Mouse (Mus musculus) CD4-positive, CD25-positive, alpha-beta regulatory T cell, adult 2 months (primary cell): ENCODE measurements around the gene Gins2.

ENCODE experiments used
- DNase-seq: peaks from one replicate; pipeline ENCODE4 v3.0.0-alpha.2; 2012; ENCODE audit warnings: low read depth, low spot score

Gene Gins2

DNA sequence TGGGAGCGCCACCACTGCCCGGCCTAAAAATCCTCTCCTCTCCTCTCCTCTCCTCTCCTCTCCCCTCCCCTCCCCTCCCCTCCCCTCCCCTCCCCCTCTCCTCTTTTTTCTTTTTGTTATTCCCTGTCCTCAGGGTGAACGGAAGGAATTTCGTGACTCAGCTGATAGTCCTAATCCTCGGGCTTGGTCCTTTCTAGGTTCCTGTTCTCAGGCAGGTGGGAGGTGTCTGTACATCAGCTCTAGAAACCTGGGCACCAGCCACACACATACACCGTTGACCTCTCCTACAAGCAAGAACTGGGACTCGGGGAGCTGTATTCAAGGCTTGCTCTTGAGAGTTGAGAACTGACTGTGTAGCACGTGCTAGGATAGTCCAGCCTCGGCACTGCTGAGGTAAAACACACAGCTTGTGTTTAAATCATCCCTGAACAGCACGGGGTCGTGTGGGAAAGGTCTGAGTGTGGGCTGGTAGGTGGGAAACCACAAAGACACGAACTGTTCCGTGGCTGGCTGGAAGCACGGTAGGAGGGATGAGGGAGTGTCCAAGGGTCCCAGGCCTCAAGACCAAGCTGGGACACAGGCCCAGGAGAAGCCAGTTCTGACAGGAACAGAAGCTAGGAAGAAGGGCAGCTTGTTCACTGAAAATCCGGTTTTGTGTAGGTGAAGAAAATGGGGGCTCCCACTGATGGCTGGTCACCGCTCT, 58.0 kb downstream of the Gins2 start:
- no peak for DNase-seq

DNA sequence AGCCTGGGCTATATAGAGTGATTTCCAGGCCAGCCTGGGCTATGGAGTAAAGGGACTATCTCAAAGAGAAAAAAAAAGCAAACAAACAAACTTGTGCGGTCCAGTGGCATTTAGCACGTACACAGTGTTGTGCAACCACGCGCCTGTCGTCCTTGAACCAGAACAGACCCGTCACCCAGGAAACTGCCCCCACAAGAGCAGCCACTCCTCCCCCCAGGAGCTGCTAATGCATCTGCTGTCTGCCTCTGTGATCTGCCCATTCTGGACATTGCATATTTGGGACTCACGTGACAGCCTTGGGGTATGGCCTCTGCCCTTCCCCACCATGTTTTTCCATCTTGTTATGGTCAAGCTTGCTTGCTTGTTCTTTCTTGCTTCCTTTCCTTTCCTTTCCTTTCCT, 59.9 kb downstream of the Gins2 start:
- no peak for DNase-seq
